Mouse (Mus musculus) kidney, adult 9 months (tissue): ENCODE measurements around the gene Rragc.

ENCODE experiments used
- DNase-seq: peaks from one replicate; pipeline ENCODE4 v3.0.0; 2022

Rragc gene

GRCm38 (mm10) chr4:123956703-123957491, 39.7 kb downstream of the Rragc start:
- peak; percentile 70 for DNase-seq

GRCm38 (mm10) chr4:123957492-123957808, 40.2 kb downstream of the Rragc start:
- no peak for DNase-seq

- DNase-seq, result no peak
Measured at GRCm38 (mm10) chr4:123957891-123958290, 40.6 kb downstream of the Rragc start.

- no peak for DNase-seq
Measured at GRCm38 (mm10) chr4:123960955-123961354, 43.7 kb downstream of the Rragc start.

- DNase-seq, result no peak
Measured at GRCm38 (mm10) chr4:123962721-123963120, 45.5 kb downstream of the Rragc start.

- no peak for DNase-seq
Measured at GRCm38 (mm10) chr4:123968663-123969321, 51.5 kb downstream of the Rragc start.

GRCm38 (mm10) chr4:123969458-123969857, 52.2 kb downstream of the Rragc start:
- DNase-seq, result no peak

- DNase-seq, result no peak
Measured at GRCm38 (mm10) chr4:123971059-123971458, 53.8 kb downstream of the Rragc start.

- DNase-seq, result no peak
Measured at GRCm38 (mm10) chr4:123972423-123973049, 55.3 kb downstream of the Rragc start.

- no peak for DNase-seq
Measured at GRCm38 (mm10) chr4:123982105-123982504, 64.9 kb downstream of the Rragc start.
